Mouse (Mus musculus): Measurements from ENCODE around the gene Mosmo.

Mosmo gene

DNA sequence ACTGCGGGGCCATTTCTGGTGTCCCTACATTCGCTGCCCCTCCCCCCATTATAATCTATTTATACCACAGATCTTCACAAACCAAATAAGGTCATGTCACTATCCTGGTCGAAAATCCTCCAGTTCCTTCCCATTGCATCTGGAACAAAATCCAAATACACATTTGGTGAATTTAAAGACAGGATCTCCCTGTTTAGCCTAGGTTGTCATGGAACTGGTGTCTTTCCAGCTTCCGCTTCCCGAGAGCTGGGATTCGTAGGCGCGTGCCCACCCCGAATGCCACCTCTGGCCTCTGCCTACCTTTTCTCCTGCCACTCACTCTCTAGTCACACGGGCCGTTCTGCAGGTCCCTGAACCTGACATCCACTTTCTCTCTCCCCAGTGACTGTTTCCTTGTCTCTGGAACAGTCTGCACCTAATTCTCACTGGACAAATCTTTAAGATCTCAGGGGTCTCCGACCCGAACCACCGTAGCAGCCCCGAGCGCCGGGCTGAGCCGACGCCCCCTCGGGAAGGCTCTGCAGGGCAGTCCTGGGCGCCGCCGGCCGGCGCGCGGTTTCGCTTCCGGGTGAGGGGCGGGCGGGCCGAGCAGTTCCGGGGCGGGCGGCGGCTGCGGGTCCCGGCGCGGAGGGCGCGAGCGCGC, at the start of gene Mosmo:
Gene Mosmo (plus strand): TSS at position 618 of the 643 bp plus-strand sequence.
- DNase-seq, result peak; percentile 85

DNA sequence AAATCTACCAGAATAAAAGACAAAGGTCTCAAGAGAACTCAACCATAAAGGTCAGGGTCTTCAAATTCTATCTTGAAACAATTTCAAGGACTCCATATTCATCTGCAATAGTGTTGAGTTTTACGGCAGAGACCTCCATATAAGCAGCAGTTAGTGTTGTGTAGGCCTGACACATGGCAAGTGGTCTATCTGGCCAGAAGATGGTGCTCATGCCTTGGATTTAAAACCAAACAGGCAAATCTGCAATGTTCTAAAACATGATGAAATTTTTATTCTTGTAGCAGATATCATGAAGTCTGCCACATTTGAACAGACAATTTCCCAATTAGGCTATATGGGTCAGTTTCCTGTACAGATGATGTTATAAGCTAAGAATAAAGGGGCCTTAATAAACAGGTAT, 44.9 kb upstream of the Mosmo start:
- peak; percentile 34 for DNase-seq

DNA sequence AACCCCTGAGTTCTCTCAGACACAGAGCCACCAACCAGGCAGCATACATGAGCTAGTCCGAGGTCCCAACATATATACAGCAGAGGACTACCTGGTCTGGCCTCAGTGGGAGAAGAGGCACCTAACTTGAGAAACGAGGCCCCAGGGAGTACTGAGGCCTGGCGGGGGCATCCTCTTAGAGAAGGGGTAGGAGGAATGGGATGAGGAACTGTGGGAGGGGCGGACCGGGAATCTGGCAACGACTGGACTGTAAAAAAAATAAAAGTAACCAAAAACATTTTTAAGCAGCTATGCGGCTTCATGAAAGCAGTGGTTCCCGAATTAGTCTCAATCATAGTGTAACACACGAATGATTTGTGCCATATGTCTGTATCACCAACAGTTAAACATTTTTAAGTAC, 43.1 kb upstream of the Mosmo start:
- DNase-seq, result peak; percentile 18

DNA sequence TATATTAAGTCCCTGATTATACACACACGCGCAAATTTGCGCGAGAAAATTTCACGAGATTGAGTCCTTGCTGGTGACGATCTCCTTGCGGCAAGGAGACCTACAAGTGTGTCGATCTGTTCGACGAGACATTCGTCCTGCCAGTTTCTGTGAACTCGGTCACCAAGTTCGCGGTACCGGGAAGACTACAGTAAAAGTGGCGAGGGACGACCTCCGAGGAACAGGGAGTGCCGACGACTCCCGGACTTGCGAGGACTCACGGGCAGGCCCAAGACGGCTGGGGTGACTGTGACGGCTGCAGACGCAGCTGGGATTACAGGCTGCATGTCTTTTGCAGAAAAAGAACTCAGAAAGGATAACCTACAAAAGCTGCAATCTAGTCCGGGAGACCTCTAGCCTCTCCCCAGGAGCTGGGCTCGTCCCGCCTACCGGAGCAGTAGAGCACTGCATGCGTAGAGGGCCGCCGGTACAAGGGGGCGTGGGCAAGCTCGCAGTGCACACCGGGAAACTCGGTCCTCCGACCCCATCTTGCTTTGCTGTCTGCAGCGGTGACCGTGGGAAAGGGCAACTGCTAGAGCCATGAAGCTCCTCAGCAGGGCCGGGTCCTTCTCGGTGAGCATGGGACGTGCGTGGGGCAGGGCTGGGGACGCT, 42.6 kb upstream of the Mosmo start, which contains the start of gene Uqcrc2:
Gene Uqcrc2 (plus strand): TSS at position 466 of the 651 bp plus-strand sequence.
- peak; percentile 95 for DNase-seq

DNA sequence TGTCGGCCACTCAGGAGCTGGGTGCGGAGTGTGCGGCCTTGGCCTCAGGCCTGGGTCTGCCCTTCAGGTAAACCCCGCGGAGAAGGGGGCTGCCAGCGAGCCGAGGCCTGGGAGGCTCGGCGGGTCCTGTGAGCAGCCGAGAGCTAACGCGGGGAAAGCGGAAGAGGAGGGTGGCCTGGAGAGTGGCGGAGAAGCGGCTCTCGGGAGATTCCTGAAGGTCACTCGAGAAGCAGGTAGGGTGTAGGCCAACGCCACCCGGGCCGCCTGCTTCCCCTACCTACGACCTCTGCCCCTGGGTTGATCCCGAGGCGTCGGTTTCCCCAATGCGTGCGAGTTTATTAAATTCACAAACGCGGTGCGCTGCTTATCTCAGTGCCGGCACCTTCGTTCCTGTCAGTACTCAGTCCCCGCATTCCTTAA, 42.0 kb upstream of the Mosmo start:
- DNase-seq, result no peak

DNA sequence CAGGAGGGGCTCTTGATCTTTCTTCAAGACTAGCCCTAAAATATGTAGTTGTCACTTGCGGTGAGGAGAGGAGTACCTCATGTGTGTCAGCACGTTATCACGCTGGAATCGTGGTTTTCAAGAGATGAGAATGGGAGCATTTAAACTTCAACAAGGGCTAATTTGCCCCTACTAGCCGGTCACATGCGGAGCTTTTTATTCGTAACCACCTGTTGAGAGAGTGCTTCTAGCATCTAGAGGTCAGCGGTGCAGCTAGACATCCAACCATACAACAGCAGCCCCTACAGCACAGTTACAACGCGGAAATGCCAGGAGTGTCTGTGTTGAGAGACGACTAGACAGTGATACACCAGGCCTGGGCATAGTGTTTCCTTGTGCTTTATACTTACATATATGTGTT, 41.6 kb upstream of the Mosmo start:
- DNase-seq, result peak; percentile 24

DNA sequence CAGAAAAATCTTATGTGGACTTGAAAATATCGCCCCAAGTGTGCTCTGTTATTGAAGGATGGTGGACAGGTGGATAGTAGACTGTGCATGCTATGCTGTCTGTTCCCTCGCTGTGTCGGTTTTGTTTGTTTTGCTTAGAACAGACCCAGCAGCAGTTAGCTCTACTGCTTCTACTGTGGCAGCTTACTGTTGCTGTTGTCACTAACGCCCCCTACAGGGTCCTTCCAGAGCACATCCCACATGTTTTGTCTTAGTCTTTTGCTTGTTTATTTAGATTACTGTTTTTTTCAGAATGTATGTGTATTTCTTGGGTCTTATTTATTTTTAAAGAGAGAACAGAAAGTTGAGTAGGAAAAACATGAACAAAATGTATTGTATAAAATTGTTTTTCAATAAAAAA, 34.2 kb upstream of the Mosmo start:
- DNase-seq, result no peak

DNA sequence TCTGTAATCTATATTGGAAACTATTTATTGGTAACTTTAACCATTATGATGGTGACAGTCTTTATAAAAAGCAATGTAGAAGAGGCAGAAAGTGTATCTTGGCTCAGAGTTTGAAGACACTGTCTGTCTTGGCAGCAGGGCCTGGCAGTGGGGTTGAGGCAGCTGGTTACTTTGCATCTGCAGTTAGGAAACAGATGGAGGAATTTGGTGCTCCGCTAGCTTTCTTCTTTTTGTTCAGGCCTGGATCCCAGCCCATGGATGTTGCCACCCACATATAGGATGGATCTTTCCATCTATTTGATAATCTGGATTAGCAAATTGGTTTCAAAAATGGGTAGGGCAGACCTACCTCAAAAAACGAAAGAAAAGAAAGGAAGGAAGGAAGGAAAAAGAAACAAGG, 29.6 kb upstream of the Mosmo start:
- no peak for DNase-seq

DNA sequence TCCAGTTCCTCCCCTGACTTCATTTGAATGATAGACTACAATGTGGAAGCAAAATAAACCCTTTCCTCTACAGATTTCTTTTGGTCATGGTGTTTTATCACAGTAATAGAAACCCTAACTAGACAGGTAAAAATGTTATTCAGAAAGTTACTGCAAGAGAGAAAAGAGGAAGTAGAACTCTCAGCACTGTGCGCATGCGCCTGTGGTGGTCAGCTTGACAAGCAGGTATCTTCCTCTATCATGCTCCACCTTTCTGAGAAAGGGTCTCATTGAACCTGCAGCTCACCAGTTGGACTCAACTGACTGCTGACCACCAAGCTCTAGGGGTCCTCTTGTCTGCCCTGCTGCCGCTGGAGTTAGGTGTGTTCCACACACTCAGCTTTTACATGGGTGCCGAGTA, 15.3 kb upstream of the Mosmo start:
- no peak for DNase-seq

DNA sequence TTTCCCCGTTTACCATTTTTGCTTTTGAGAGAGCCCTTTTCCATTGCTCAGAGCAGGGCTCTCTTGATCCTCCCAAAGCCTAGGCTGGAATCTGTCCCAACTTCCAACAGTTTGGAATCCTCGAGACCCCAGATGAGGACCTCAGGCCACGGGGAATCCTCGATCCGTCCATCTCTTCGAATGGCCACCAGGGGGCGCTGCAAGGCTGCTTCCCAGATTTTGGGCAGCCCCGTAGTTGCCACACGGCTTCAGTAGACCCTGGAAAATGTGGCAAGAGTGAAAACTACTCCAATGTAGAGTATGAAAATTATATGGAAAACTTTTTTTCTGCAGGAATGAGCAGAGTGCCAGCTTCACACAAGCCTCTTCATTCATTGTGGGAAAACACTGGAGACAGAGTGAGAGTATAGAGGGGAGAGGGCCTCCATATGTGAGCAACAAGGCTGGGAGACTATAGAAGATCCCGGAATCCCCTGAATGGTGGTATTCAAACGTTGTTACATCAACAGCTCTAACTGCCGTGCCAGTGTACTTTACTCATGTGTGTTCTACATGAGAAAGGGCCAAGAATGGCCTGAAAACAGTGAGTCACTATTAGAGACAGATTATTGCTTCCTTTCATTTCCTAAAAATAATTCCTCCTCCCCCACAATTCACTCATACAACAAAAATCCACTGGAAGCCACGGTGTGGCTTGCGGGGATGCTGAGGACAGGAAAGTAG, 7.1 kb upstream of the Mosmo start, which contains the start of gene Pdzd9:
Gene Pdzd9 (minus strand): TSS at position 191 of the 723 bp plus-strand sequence.
- DNase-seq, result peak; percentile 77

DNA sequence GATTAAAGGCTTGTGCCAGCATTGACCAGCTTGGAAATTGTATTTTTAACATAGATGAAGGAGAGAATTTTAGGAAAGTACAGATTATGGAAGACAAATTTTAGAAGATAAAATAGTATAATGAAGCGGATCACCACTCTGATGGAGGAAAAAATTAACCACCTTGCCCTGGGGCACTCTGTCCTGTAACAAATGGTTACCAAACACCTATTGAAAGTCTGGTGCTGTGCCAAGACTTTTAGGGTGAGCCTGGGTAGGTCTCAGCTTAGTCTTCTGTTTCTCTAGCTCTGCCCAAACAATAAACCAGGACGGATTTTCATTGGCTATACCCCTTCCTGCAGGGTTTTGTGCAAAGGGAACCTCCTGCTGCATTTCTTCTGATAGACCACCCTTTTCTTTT, 6.1 kb upstream of the Mosmo start:
- no peak for DNase-seq

DNA sequence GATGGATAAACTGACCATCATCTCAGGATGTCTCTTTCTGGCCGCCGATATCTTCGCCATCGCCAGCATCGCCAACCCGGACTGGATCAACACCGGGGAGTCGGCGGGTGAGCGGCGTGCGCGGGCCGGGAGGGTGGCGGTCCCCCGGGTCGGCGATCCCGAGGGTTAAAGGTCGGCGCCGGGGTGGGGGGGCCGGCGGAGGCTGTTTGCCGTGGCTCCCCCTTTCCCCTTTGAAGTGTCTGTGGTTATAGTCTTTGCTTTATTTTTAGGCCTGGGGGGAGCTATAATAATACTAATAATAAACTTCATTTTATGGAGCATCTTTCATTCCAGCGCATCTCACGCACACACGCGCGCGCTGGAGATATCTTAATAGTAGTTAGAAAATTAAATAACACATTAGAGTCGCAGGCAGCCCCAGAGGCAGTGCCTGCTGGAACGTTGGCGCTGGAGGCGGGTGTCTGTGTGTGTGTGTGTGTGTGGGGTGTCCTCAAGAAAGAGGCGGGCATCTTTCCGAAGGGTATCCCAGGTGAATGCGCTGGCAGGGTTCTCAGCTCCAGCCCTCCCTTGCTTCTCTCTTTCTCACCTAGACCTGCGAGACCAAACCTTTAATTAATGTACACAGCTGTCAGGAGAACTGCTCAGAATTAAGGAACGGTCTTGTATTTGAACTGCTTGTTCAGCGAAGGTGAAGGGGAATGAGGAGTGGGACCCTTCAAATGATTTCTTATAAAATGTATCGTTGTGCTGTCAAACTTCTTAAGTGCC, 530 bp downstream of the Mosmo start:
- DNase-seq, result peak; percentile 41

DNA sequence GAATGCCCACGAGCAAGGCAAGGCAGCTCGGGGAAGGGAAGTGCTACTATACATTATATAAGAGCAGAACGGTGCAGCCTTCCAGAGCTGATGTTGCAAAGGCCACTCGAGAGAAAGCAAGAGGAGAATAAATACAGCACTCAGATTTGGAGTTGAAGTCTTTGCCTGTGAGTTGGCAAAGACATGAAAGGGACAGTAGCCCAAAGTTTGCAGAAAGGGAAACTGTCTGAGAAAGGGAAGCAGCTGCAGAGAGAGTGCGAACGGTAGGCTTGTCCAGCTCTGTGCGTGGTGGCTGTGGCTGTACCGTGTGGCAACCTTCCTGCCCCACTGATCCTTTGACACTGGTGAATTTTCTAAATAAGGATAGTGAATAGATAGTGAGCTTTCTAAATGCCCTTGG, 1.6 kb downstream of the Mosmo start:
- no peak for DNase-seq

DNA sequence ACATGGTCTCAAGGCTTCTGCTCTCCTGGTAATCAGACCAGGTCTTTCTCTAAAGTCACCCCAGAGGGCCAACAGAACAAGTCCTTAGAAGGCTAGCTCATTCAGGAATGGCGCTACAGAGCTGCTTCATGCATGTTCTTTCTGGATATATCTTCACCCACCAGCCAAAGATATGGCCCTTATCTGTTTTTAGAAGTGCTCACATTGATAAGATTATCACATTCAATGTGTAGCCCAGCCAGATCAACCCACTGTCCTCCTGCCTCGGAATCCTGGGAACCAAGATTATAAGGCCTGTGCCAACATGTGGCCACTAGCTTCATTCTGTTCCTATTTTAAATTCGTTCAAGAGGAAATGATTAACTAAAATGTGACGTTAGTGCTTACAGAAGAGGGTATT, 4.6 kb downstream of the Mosmo start:
- DNase-seq, result no peak

DNA sequence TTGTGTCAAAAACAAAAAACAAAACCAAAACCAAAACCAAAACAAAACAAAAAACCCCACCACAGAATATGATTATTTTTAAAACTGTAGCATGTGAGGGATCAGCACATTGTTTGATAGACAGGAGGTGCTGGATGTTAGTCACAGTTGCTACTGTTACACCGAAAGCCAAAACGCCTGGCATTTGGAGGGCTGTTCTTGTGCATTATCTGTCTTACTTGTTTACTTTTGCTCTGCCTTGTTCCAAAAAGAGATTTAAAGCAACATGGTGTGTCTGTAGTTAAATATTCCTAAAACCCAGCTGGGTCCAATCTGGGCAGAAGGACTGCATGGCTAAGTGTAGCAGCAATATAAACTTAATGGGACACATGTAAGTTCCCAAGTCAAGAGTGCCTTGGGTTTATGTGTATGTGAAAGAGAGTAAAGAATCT, 7.3 kb downstream of the Mosmo start:
- no peak for DNase-seq

DNA sequence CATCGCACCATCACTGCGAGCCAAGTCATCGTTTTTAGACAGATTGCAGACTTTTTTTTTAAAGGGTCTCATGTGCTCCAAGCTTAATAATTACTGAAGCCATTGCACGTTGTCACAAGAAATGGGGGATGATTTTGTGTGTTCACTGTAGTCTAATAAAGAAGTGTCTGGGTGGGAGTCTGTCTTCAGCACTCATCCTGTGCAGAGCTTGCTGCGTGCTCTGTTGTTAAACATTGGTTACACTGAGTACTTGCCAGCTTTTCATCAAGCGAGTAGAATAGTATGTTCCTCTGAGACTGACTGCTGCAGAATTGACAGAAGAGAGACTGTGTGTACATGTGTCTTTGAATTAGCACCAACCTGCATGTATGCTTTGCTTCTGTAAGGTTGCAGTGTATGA, 7.8 kb downstream of the Mosmo start:
- DNase-seq, result no peak

DNA sequence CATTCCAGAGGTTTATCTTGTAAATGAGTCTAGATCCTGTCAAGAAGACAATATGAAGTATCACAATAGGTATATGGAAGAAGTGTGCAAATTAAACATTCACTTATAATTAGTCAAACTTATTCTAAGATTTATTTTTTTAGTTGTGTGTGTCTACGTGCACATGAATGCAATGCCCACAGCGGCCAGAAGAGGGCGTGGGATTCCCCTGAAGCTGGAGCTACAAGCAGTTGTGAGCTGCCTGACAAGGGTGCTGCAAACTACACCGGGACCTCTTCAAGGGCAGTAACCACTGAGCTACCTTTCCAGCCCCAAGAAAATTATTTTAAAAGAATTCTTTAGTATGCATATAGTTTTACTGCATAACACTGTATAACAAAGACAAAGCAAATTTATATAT, 13.2 kb downstream of the Mosmo start:
- no peak for DNase-seq

DNA sequence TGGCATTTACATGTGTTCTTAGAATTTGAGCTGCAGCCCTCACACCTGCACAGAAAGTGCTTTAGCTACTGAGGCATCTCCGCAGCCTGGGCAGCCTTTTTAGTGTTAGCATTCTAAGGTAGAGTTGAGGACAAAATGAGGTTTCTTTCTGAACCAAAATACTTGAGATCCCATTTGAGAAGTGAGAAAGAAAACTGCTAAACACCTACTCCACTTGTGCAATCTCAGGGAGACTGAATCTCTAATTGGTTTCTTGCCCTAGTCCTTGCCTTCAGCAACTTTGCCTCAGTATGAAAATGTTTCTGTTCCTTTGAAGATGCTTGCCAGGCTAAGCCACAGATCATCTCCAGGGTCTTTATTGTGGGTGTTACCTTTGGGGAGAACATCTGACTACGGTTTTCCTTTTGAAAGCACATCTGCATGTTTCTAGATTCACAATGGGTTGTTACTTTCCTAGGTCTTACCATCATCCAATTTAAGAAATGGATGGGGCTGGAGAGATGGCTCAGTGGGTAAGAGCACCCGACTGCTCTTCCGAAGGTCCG, 16.5 kb downstream of the Mosmo start:
- no peak for DNase-seq

DNA sequence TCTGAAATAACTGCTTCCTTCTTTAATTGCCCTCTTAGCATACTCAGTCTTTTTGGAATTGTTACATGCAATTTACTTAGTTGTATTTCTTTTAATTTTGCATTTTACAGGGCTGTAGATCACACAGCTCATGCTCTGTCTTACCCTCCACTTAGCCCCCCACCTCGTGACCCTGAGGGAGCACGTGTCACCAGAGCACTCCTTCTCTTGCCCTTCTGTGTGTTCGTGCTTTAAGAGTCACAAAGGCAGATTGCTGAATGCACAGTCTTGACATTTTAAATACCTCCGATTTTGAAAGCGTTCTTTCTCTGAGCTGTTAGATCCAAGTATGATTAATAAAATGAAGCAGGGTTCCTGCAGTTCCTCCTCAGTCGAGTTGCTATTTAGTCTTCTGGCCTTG, 17.8 kb downstream of the Mosmo start:
- DNase-seq, result no peak

DNA sequence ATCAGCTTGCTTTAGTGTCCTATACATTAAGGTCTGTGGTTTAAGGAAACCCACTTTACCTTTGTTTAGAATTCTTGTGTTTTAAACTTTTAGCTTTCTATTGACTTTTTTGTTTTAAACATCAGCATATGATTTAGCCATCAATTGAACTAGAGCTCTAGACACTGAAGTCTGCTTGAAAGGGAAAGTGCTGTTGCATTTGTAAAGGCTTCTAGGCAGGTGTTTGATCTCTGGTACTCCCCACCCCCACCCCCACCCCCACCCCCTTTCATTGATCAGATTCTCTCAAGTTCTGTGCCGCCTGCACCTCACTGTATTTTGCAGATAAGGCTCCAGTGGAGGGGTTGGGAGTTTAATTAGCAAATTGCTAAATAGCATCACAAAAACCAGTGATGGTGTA, 18.2 kb downstream of the Mosmo start:
- no peak for DNase-seq

DNA sequence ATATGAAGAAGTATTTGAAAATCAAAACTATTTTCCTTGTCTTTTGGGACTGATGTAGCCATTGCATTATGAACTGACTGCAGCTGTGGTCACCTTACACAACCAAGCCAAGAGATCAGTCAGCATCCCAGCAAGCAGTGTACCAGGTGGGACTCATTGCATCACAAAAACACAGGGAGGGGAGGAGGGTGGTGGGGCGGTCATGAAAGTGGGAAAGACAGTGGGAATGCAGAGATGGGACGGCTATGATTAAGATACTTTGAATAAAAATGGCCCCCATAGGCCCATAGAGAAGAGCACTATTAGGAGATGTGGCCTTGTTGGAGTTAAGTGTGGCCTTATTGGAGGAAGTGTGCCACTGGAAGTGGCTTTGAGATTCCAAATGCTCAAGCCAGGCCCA, 18.9 kb downstream of the Mosmo start:
- no peak for DNase-seq

DNA sequence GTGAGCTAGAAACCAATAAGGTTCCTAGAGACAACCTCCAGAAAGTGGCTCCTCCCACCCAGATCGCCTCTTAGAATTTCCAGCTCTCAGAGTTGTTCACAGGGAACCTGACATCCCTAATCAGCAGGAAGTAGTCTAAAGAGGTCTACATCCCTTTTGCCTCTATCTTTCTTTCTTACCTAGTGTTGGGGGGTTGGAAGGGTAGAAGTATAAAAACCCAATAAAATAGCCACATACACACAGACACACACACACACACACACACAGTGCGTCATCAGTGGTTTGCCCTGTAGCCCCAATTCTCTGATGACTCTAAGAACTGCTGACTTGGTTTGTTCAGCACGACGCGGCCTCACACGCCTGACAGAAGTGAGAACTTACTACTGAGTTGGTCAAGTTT, 22.2 kb downstream of the Mosmo start:
- no peak for DNase-seq

DNA sequence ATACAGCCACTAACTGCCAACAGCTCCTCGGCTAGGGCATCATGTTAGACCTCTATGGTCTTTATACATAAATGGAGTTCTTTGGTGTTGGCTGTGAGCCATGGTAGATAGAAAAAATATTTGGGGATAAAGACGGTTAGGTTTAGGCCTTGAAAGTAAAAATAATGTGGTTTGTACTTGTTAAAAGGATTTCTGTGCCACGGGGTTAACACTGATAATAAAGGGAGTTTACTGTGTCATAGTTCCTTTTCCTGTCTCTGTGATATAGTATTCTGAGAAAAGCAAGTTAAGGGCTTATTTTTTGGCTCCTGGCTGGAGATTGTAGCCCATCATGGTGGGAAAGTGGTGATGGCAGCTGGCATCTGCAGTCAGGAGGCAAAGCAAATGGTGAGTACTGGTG, 26.5 kb downstream of the Mosmo start:
- DNase-seq, result no peak

Measured in retina, postnatal 1 day (tissue).